Mouse (Mus musculus): Measurements from ENCODE around the gene Atp5e.

The Atp5e gene

GRCm38 (mm10) chr2:174463789-174464523 lies at the start of gene Atp5e:
Gene Atp5e, minus strand, starts transcription at chr2:174464105.
- DNase-seq (ENCODE audit: low spot score): peak; percentile 97

GRCm38 (mm10) chr2:174509825-174510224 lies 45.9 kb upstream of the Atp5e start:
- DNase-seq (ENCODE audit: low spot score): no peak

GRCm38 (mm10) chr2:174507998-174508397 lies 44.1 kb upstream of the Atp5e start:
- DNase-seq (ENCODE audit: low spot score): no peak

GRCm38 (mm10) chr2:174502831-174503460 lies 39.0 kb upstream of the Atp5e start:
- no peak for DNase-seq (ENCODE audit: low spot score)

- no peak for DNase-seq (ENCODE audit: low spot score)
These were observed 38.4 kb upstream of the Atp5e start for GRCm38 (mm10) chr2:174502321-174502720.

GRCm38 (mm10) chr2:174501517-174501916 lies 37.6 kb upstream of the Atp5e start:
- DNase-seq (ENCODE audit: low spot score): no peak

- DNase-seq (ENCODE audit: low spot score): no peak
These were observed 37.1 kb upstream of the Atp5e start for GRCm38 (mm10) chr2:174500814-174501503.

- DNase-seq (ENCODE audit: low spot score): peak; percentile 48
These were observed 29.0 kb upstream of the Atp5e start for GRCm38 (mm10) chr2:174492858-174493257.

- DNase-seq (ENCODE audit: low spot score): no peak
These were observed 23.1 kb upstream of the Atp5e start for GRCm38 (mm10) chr2:174487005-174487404.

GRCm38 (mm10) chr2:174478746-174479145 lies 14.8 kb upstream of the Atp5e start:
- DNase-seq (ENCODE audit: low spot score): no peak

GRCm38 (mm10) chr2:174477543-174478319 lies 13.8 kb upstream of the Atp5e start:
- no peak for DNase-seq (ENCODE audit: low spot score)

- no peak for DNase-seq (ENCODE audit: low spot score)
These were observed 9.6 kb upstream of the Atp5e start for GRCm38 (mm10) chr2:174473550-174473927.

GRCm38 (mm10) chr2:174472818-174473549 lies 9.1 kb upstream of the Atp5e start, which contains the start of gene Prelid3b:
Gene Prelid3b, minus strand, starts transcription at chr2:174473081.
- DNase-seq (ENCODE audit: low spot score): peak; percentile 100

- DNase-seq (ENCODE audit: low spot score): no peak
These were observed 8.5 kb upstream of the Atp5e start for GRCm38 (mm10) chr2:174472407-174472806.

- DNase-seq (ENCODE audit: low spot score): no peak
These were observed 7.0 kb upstream of the Atp5e start for GRCm38 (mm10) chr2:174470786-174471405.

GRCm38 (mm10) chr2:174470333-174470732 lies 6.4 kb upstream of the Atp5e start:
- DNase-seq (ENCODE audit: low spot score): no peak

- DNase-seq (ENCODE audit: low spot score): no peak
These were observed 535 bp downstream of the Atp5e start for GRCm38 (mm10) chr2:174463370-174463769.

GRCm38 (mm10) chr2:174459365-174459764 lies 4.5 kb downstream of the Atp5e start:
- DNase-seq (ENCODE audit: low spot score): no peak

- DNase-seq (ENCODE audit: low spot score): no peak
These were observed 10.2 kb downstream of the Atp5e start for GRCm38 (mm10) chr2:174453681-174454080.

- DNase-seq (ENCODE audit: low spot score): no peak
These were observed 13.6 kb downstream of the Atp5e start, which contains the start of gene Tubb1 for GRCm38 (mm10) chr2:174450353-174450752. Gene Tubb1, plus strand, starts transcription at chr2:174450695.

GRCm38 (mm10) chr2:174448405-174448804 lies 15.5 kb downstream of the Atp5e start:
- DNase-seq (ENCODE audit: low spot score): no peak
